Mouse (Mus musculus): Measurements from ENCODE around the gene Dnmbp.

Dnmbp gene

GRCm38 (mm10) chr19:43877364-43877763 is 62.6 kb downstream of the Dnmbp start:
- no peak for DNase-seq

GRCm38 (mm10) chr19:43875996-43876395 is 64.0 kb downstream of the Dnmbp start:
- no peak for DNase-seq

- DNase-seq, result no peak
Observed at GRCm38 (mm10) chr19:43874351-43874750, 65.6 kb downstream of the Dnmbp start.

- DNase-seq, result no peak
Observed at GRCm38 (mm10) chr19:43870418-43870817, 69.6 kb downstream of the Dnmbp start.

GRCm38 (mm10) chr19:43857347-43857746 is 82.6 kb downstream of the Dnmbp start:
- DNase-seq, result no peak

GRCm38 (mm10) chr19:43852837-43853545 is 87.0 kb downstream of the Dnmbp start:
- DNase-seq, result peak in 1 of 2 experiments; percentile 11

- DNase-seq, result no peak
Observed at GRCm38 (mm10) chr19:43851996-43852630, 87.9 kb downstream of the Dnmbp start.

GRCm38 (mm10) chr19:43850026-43850425 is 90.0 kb downstream of the Dnmbp start:
- no peak for DNase-seq

- DNase-seq, result no peak
Observed at GRCm38 (mm10) chr19:43847966-43848365, 92.0 kb downstream of the Dnmbp start.

- no peak for DNase-seq
Observed at GRCm38 (mm10) chr19:43847056-43847455, 92.9 kb downstream of the Dnmbp start.

- DNase-seq, result no peak
Observed at GRCm38 (mm10) chr19:43845331-43845908, 94.6 kb downstream of the Dnmbp start.

GRCm38 (mm10) chr19:43843184-43843583 is 96.8 kb downstream of the Dnmbp start:
- DNase-seq, result no peak

GRCm38 (mm10) chr19:43832425-43833069 is 107.4 kb downstream of the Dnmbp start:
- peak; percentile 18 to 67 for DNase-seq

GRCm38 (mm10) chr19:43826855-43827254 is 113.1 kb downstream of the Dnmbp start:
- no peak for DNase-seq

GRCm38 (mm10) chr19:43815661-43816414 is 124.2 kb downstream of the Dnmbp start:
- no peak for DNase-seq

GRCm38 (mm10) chr19:43813315-43813714 is 126.7 kb downstream of the Dnmbp start:
- DNase-seq, result no peak

GRCm38 (mm10) chr19:43811419-43811818 is 128.6 kb downstream of the Dnmbp start:
- DNase-seq, result no peak

GRCm38 (mm10) chr19:43809331-43809730 is 130.7 kb downstream of the Dnmbp start:
- no peak for DNase-seq

- DNase-seq, result no peak
Observed at GRCm38 (mm10) chr19:43803866-43804265, 136.1 kb downstream of the Dnmbp start.

GRCm38 (mm10) chr19:43801427-43802051 is 138.5 kb downstream of the Dnmbp start:
- DNase-seq, result no peak

- no peak for DNase-seq
Observed at GRCm38 (mm10) chr19:43797216-43797615, 142.8 kb downstream of the Dnmbp start.

All from spleen, adult 18-20 months (tissue).